Mouse (Mus musculus) forebrain, embryonic 14.5 days (tissue): Measurements from ENCODE around the gene Thap4. TPM values are rescaled to one million over a fixed set of nuclear protein-coding genes. Genes with fewer than 3 reads are reported as not detected.
"Not testable (repeated sequence)": the region's sequence is repeated elsewhere in the genome, so short reads cannot be mapped to it uniquely, and the experiment has no call there.

Experiments
- ATAC-seq: fragments of 200-750 bp; cut with Nextera tagmentation; 2 replicates; pipeline ENCODE4 v1.8.0; 2017; ENCODE audit warnings: mild to moderate bottlenecking, moderate library complexity
- DNase-seq: peaks from one replicate; pipeline ENCODE4 v3.0.0-alpha.2; 2015; ENCODE audit warnings: low spot score
- H3K27ac ChIP-seq: fragments of 300-500 bp; sonication (generic); 2 replicates; pipeline ENCODE4 v1.5.1; 2014; ENCODE audit warnings: low read depth, mild to moderate bottlenecking, control low read depth, low read length, moderate library complexity
- H3K27me3 ChIP-seq: fragments of 300-500 bp; sonication (generic); replicated peaks from 2 replicates; pipeline ENCODE4 v1.6.1; 2014; ENCODE audit warnings: low read length, control low read depth, mixed read lengths; ENCODE audit not compliant: control insufficient read depth, insufficient read depth
- H3K36me3 ChIP-seq: fragments of 300-500 bp; sonication (generic); 2 replicates; pipeline ENCODE4 v1.6.1; 2014; ENCODE audit warnings: low read length, control low read depth; ENCODE audit not compliant: control insufficient read depth, insufficient read depth
- H3K4me1 ChIP-seq: fragments of 300-500 bp; sonication (generic); 2 replicates; pipeline ENCODE4 v1.6.1; 2014; ENCODE audit warnings: antibody characterized with exemption, low read length, control low read depth; ENCODE audit not compliant: control insufficient read depth, insufficient read depth
- H3K4me2 ChIP-seq: fragments of 300-500 bp; sonication (generic); 2 replicates; pipeline ENCODE4 v1.6.1; 2014; ENCODE audit warnings: mild to moderate bottlenecking, control low read depth, low read length
- H3K4me3 ChIP-seq: fragments of 300-500 bp; sonication (generic); 2 replicates; pipeline ENCODE4 v1.5.1; 2014; ENCODE audit warnings: low read depth, low read length, control low read depth
- H3K9ac ChIP-seq: fragments of 300-500 bp; sonication (generic); 2 replicates; pipeline ENCODE4 v1.6.1; 2014; ENCODE audit warnings: mild to moderate bottlenecking, low read length, control low read depth, moderate library complexity
- H3K9me3 ChIP-seq: fragments of 300-500 bp; sonication (generic); replicated peaks from 2 replicates; pipeline ENCODE4 v1.6.1; 2016; ENCODE audit warnings: low read length, control low read depth, mixed read lengths; ENCODE audit not compliant: control insufficient read depth
- WGBS: fragments of 180-500 bp; shearing (Covaris S2); extraction: QIAGEN DNeasy Blood & Tissue Kit; methylation state at CpG from one replicate; pipeline ENCODE4 v1.1.7; 2014; 5-methylcytosine and 5-hydroxymethylcytosine counted together
- polyA plus RNA-seq: library from polyadenylated mRNA; unstranded; fragments of >200 nt; fragmentation: Nextera tagmentation; extraction: Ambion mirVana; gene quantifications from 2 replicates; pipeline ENCODE4 v1.2.1, GENCODE M21; 2014

Thap4 gene
- polyA plus RNA-seq, 1 experiment from 2014 or later, result 38.4 TPM

DNA sequence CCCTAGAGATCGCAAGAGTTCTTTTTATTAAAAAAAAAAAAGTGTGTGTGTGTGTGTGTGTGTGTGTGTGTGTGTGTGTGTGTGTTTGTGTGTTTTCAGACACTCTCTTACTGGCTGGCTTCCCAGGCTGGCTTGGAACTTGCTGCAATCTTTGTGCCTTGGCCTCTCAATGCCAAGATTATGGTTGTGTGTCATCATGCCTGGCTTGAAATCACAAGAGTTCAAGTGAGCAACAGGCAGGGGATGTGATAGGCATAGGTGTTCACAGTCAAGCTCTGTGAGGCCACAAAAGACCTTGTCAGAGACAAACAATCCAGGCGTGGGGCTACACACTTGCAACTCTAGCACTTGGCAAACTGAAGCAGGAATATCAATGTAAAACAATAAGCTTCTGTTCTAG, 76.3 kb downstream of the Thap4 start:
- ATAC-seq, result no peak
- no peak overlapping the region for H3K27ac ChIP-seq
- no peaks in the 10 kb centered on the region for H3K27me3 ChIP-seq
- peak; percentile 60 for DNase-seq
- no peaks in the 10 kb centered on the region for H3K36me3 ChIP-seq
- no peak overlapping the region for H3K9ac ChIP-seq
- H3K9me3 ChIP-seq, result no peaks in the 10 kb centered on the region
- no peak overlapping the region for H3K4me3 ChIP-seq
- H3K4me1 ChIP-seq, result no peaks in the 10 kb centered on the region
- H3K4me2 ChIP-seq, result no peak overlapping the region
- 60% methylated on average over 2 of the region's 2 CpGs for WGBS

DNA sequence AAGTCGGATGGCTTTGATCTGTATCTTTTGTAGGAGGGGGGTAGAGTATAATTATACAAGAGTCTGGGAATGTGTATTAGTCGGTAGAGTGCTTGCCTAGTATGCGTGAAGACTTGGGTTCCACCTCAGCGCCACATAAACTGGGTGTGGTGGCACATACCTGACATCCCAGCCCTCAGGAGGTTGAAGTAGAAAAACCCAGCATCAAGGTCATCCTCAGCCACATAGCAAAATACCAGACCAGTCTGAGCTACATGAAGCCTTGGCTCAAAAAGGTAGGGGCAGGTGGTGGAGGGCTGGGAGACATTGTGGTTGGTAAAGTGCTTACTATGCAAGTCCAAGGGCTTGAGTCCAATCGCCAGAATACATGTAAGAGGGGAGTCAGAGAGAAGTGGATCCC, 82.0 kb downstream of the Thap4 start:
- H3K4me2 ChIP-seq, result no peak overlapping the region
- no peak overlapping the region for H3K9ac ChIP-seq
- WGBS, result 92% methylated on average over 5 of the region's 5 CpGs
- DNase-seq (no peak), ATAC-seq (no peak)
- no peaks in the 10 kb centered on the region for H3K9me3 ChIP-seq
- H3K4me3 ChIP-seq, result no peak overlapping the region
- H3K4me1 ChIP-seq, result peaks cover 4% of the 10 kb centered on the region; the same call in 1 of the 2 replicates
- H3K36me3 ChIP-seq, result no peaks in the 10 kb centered on the region
- H3K27ac ChIP-seq, result no peak overlapping the region
- H3K27me3 ChIP-seq, result no peaks in the 10 kb centered on the region

DNA sequence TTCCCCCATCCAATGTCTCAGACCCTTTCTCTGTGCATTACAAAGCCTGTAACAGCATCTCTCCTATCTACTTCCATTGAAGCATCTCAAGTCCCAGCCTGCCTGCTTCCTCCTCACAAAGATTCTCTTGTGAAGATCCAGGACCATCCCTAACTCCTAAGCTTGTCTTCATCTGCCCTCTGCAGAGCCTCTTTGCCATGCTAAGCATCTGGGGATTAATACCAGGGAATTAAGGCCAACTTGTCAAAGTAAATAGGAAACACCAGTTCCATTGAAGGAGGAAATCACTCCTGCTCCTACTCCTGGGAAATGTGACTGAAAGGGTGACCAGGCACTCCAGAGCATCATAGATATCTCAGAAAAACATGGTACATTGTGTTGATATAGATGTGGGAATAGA, 84.7 kb downstream of the Thap4 start:
- H3K27ac ChIP-seq, result no peak overlapping the region
- DNase-seq, result no peak
- no peak overlapping the region for H3K9ac ChIP-seq
- H3K4me3 ChIP-seq, result no peak overlapping the region
- H3K4me1 ChIP-seq, result peaks cover 4% of the 10 kb centered on the region; the same call in 1 of the 2 replicates
- no peak for ATAC-seq
- no peak overlapping the region; the same call in 1 of the 2 replicates for H3K4me2 ChIP-seq
- H3K36me3 ChIP-seq, result no peaks in the 10 kb centered on the region
- no peaks in the 10 kb centered on the region for H3K9me3 ChIP-seq
- no peaks in the 10 kb centered on the region for H3K27me3 ChIP-seq

DNA sequence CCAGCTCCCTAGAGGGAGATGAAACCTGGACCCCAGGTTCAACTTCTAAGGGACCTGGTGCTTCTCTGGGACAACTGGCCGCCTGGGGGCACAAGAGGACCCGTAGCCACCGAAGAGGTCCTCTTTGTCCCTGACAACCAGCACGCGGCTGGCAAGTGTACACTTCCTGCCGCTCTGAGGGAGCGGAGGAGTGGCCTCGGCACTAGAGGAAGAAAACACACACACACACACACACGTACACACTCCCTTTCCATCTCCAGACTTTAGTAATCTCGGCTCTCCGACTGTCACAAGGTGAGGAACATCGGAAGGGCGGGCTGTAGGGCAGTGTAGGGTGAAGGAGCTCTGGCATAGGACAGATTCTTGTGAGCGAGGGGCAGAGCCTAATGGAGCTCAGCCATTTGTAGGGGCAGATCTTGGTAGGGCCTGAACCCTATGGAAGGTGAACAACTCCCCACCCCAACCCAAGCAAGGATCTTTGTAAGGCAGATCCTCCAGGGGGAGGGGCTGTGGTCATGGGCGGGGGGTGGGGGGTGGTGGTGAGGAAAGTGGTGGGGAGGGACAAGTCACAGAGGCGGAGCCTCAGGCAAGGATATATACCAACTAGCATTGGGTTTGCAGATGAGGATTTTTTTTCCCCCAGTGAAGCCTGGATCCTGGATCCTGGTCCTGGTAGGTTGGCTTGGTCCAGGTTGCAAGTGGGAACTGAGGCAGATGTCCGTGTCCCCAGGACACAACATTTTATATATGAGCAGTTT, 85.7 kb downstream of the Thap4 start:
- Histone ChIP-seq H3K27me3 (no peaks in the 10 kb centered on the region), H3K36me3 (no peaks in the 10 kb centered on the region), H3K9ac (peak overlapping the region; percentile 57), H3K9me3 (no peaks in the 10 kb centered on the region), H3K4me1 (peaks cover 4% of the 10 kb centered on the region; the same call in 1 of the 2 replicates), H3K27ac (peak overlapping the region; percentile 40; the same call in 1 of the 2 replicates), H3K4me3 (peak overlapping the region; percentile 31), H3K4me2 (peak overlapping the region; percentile 54)
- WGBS, result 15% methylated on average over 17 of the region's 17 CpGs
- ATAC-seq (peak; percentile 84), DNase-seq (peak; percentile 82)

DNA sequence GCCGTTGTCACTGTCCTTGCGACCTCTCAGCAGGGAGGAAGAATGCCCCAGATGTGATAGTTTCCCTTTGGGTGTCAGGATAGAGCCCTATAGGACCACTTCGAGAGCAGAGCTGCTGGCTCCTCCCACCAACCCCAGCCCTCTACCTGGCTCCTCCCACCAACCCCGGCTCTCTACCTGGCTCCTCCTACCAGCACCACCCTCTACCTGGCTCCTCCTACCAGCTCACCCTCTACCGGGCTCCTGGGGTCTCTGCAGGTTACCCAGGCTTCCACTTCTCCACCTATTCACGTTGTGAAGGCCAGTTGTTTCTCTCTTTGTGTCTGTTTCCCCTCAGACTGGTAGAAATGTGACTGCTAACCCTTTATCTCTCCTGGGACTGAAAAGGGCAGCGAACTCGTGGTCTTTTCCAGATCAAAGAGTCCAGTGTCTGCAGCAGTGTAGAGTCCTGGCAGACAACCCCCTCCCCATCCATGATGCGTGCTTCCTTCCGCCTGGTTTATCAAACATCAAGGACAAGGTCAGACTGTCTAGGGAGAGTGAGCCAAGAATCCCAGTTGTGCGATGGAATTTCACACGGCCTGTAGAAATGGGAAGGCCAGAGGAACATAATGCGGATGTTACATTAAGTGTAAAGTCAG, 86.8 kb downstream of the Thap4 start:
- no peaks in the 10 kb centered on the region for H3K36me3 ChIP-seq
- ATAC-seq, result no peak
- H3K4me1 ChIP-seq, result peaks cover 4% of the 10 kb centered on the region; the same call in 1 of the 2 replicates
- H3K27me3 ChIP-seq, result no peaks in the 10 kb centered on the region
- H3K9ac ChIP-seq, result no peak overlapping the region
- no peak overlapping the region for H3K4me3 ChIP-seq
- no peak overlapping the region for H3K27ac ChIP-seq
- DNase-seq, result no peak
- H3K4me2 ChIP-seq, result no peak overlapping the region
- H3K9me3 ChIP-seq, result no peaks in the 10 kb centered on the region
- 34% methylated on average over 13 of the region's 13 CpGs for WGBS

DNA sequence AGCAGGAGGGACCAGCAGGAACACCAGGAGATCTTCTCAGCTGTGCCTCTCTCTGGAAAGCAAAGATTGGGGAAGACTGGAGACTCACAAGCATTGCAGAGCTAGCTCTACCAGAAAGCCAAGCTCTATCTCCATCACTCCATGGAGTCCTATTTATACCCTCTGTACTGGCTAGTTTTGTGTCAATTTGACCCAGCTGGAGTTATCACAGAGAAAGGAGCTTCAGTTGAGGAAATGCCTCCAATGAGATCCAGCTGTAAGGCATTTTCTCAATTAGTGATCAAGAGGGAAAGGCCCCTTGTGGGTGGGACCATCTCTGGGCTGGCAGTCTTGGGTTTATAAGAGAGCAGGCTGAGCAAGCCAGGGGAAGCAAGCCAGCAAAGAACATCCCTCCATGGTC, 96.1 kb downstream of the Thap4 start, which contains the start of gene Stk25:
Gene Stk25, minus strand, starts transcription at position 101 of the 400 bp plus-strand sequence.
- not testable (repeated sequence) for H3K27ac ChIP-seq, ATAC-seq, H3K4me1 ChIP-seq, H3K27me3 ChIP-seq, H3K4me2 ChIP-seq, H3K9me3 ChIP-seq, H3K4me3 ChIP-seq, H3K9ac ChIP-seq, H3K36me3 ChIP-seq, DNase-seq

DNA sequence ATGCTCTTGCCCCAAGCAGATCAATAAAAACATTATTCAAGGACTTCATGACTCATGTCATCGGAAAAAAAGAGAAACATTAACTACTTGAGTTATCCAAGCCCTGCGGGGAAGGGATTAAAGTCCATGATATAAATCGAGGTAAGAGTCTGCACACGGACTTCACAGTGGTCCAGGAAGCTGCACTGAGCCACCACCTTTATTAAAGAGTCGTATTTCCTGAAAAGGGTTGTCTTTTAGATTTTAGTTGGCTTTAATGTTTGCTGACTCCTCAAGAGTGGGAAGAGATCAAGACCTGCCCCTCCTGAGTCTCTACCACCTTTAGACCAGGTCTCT, 97.7 kb downstream of the Thap4 start:
- Histone ChIP-seq H3K4me2 (no peak overlapping the region), H3K9me3 (no peaks in the 10 kb centered on the region), H3K9ac (no peak overlapping the region), H3K4me1 (no peaks in the 10 kb centered on the region), H3K4me3 (no peak overlapping the region), H3K27me3 (no peaks in the 10 kb centered on the region), H3K36me3 (no peaks in the 10 kb centered on the region), H3K27ac (no peak overlapping the region)
- ATAC-seq, result no peak
- 87% methylated on average over 5 of the region's 5 CpGs for WGBS
- no peak for DNase-seq

DNA sequence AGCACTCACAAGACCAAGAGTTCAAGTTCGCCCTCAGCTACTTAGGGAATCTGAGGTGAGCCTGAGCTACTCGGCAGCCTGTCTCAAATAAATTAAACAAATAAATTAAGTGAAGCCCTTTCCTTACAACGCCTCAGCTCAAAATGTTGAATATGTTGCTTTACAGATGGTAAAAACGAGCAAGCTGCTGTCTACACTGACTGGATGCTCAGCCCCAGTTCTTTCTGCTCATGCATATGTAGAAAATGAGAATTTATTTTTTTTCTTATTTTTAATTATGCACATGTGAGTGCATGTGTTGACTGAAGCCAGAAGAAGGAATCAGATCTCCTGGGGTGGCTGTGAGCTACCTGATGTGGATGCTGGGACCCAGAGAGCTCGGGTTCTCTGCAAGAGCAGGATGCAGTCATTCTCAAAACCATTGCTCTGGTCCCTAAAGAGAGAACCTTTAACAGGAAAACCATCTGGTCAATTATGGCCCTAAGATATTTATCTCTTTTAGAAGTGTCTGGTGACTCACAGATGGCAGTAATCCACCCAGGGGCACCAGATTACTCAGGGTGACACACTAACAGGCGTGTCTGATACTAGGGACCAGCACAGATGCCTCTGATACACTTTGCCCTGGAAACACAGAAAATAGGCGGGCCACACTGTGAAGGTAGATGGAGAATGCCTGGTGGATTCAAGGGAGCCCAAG, 98.2 kb downstream of the Thap4 start:
- Histone ChIP-seq H3K36me3 (no peaks in the 10 kb centered on the region), H3K9me3 (no peaks in the 10 kb centered on the region; the same call in 1 of the 2 replicates), H3K4me3 (no peak overlapping the region), H3K9ac (no peak overlapping the region), H3K4me2 (no peak overlapping the region), H3K27me3 (no peaks in the 10 kb centered on the region), H3K27ac (no peak overlapping the region), H3K4me1 (no peaks in the 10 kb centered on the region)
- ATAC-seq (no peak), DNase-seq (no peak)
- WGBS, result 81% methylated on average over 7 of the region's 7 CpGs

DNA sequence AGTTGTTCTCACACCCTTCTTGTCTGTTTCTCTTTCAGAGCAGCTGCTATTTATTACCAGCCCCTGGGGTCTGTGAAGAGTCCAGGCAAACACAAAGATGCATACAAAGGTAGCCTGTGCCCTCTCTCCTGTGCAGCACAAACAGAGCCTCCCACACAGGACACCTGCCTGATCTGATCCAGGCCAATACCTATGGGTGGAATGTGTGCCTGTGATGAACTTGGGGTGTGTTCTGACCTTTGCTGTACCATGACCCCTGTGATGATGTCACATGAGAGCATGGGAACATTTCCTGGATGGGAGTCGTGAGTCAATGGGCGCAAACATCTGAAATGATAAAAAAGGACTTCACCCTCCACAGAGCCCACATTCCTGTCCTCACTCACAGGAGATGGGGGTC, 99.9 kb downstream of the Thap4 start:
- WGBS, result 77% methylated on average over 2 of the region's 2 CpGs

More for the DNA sequence above, 99.9 kb downstream of the Thap4 start:
- Histone ChIP-seq H3K4me1 (no peaks in the 10 kb centered on the region), H3K27ac (no peak overlapping the region), H3K9ac (no peak overlapping the region), H3K36me3 (no peaks in the 10 kb centered on the region), H3K9me3 (no peaks in the 10 kb centered on the region; the same call in 1 of the 2 replicates), H3K4me3 (no peak overlapping the region), H3K27me3 (no peaks in the 10 kb centered on the region), H3K4me2 (no peak overlapping the region)
- ATAC-seq (no peak), DNase-seq (no peak)
